Mouse (Mus musculus): ENCODE measurements around the gene Lrrc8d. TPM values are rescaled to one million over a fixed set of nuclear protein-coding genes. Genes with fewer than 3 reads are reported as not detected.

Lrrc8d gene
- polyA plus RNA-seq, 1 experiment from 2014 or later, result 19.4 TPM

GRCm38 (mm10) chr5:105754803-105755202, 55.0 kb downstream of the Lrrc8d start:
- 46% methylated on average over 8 of the region's 8 CpGs for WGBS
- no peak for ATAC-seq (ENCODE audit: insufficient number of reproducible peaks, insufficient read depth, low FRiP score, low TSS enrichment, low read depth)
- H3K27me3 ChIP-seq, result no peaks in the 10 kb centered on the region

GRCm38 (mm10) chr5:105755491-105755890, 55.7 kb downstream of the Lrrc8d start:
- Histone ChIP-seq H3K9ac (no peak overlapping the region), H3K27me3 (no peaks in the 10 kb centered on the region), H3K4me2 (no peak overlapping the region), H3K9me3 (no peaks in the 10 kb centered on the region), H3K4me1 (peaks cover 22% of the 10 kb centered on the region), H3K4me3 (no peak overlapping the region), H3K36me3 (no peaks in the 10 kb centered on the region), H3K27ac (no peak overlapping the region)
- ATAC-seq (ENCODE audit: insufficient number of reproducible peaks, insufficient read depth, low FRiP score, low TSS enrichment, low read depth), result no peak
- 65% methylated on average over 6 of the region's 6 CpGs for WGBS

More at GRCm38 (mm10) chr5:105754803-105755202, 55.0 kb downstream of the Lrrc8d start:
- Histone ChIP-seq H3K4me2 (no peak overlapping the region), H3K4me1 (peaks cover 22% of the 10 kb centered on the region), H3K9ac (no peak overlapping the region), H3K4me3 (no peak overlapping the region), H3K9me3 (no peaks in the 10 kb centered on the region), H3K27ac (peak overlapping the region; percentile 56; the same call in 1 of the 2 replicates), H3K36me3 (no peaks in the 10 kb centered on the region)

GRCm38 (mm10) chr5:105757978-105758377, 58.2 kb downstream of the Lrrc8d start:
- no peaks in the 10 kb centered on the region for H3K9me3 ChIP-seq
- H3K4me3 ChIP-seq, result no peak overlapping the region
- H3K27me3 ChIP-seq, result no peaks in the 10 kb centered on the region
- H3K27ac ChIP-seq, result no peak overlapping the region
- no peak overlapping the region for H3K9ac ChIP-seq
- WGBS, result 85% methylated on average over 17 of the region's 17 CpGs
- H3K4me2 ChIP-seq, result no peak overlapping the region
- no peaks in the 10 kb centered on the region for H3K36me3 ChIP-seq
- no peak for ATAC-seq (ENCODE audit: insufficient number of reproducible peaks, insufficient read depth, low FRiP score, low TSS enrichment, low read depth)
- H3K4me1 ChIP-seq, result peaks cover 40% of the 10 kb centered on the region

- Histone ChIP-seq H3K9me3 (no peaks in the 10 kb centered on the region), H3K4me2 (no peak overlapping the region), H3K4me1 (peaks cover 36% of the 10 kb centered on the region), H3K9ac (no peak overlapping the region), H3K27ac (no peak overlapping the region), H3K4me3 (no peak overlapping the region), H3K36me3 (no peaks in the 10 kb centered on the region), H3K27me3 (no peaks in the 10 kb centered on the region)
- WGBS, result 85% methylated on average over 9 of the region's 9 CpGs
- no peak for ATAC-seq (ENCODE audit: insufficient number of reproducible peaks, insufficient read depth, low FRiP score, low TSS enrichment, low read depth)
These were observed 59.1 kb downstream of the Lrrc8d start for GRCm38 (mm10) chr5:105758866-105759265.

GRCm38 (mm10) chr5:105761848-105762482, 62.2 kb downstream of the Lrrc8d start:
- peak overlapping the region; percentile 33 for H3K4me2 ChIP-seq
- WGBS, result 26% methylated on average over 11 of the region's 11 CpGs
- H3K27ac ChIP-seq, result peak overlapping the region; percentile 22; the same call in 1 of the 2 replicates
- no peak for ATAC-seq (ENCODE audit: insufficient number of reproducible peaks, insufficient read depth, low FRiP score, low TSS enrichment, low read depth)
- no peaks in the 10 kb centered on the region for H3K27me3 ChIP-seq
- H3K4me1 ChIP-seq, result peaks cover 25% of the 10 kb centered on the region
- no peak overlapping the region for H3K9ac ChIP-seq
- no peak overlapping the region for H3K4me3 ChIP-seq
- no peaks in the 10 kb centered on the region for H3K9me3 ChIP-seq
- H3K36me3 ChIP-seq, result 0 out of 2 replicates have a peak, but pooled peaks cover 4% of the 10 kb centered on the region

GRCm38 (mm10) chr5:105764369-105764768, 64.6 kb downstream of the Lrrc8d start:
- ATAC-seq (ENCODE audit: insufficient number of reproducible peaks, insufficient read depth, low FRiP score, low TSS enrichment, low read depth), result no peak
- WGBS, result 84% methylated on average over 10 of the region's 10 CpGs
- H3K36me3 ChIP-seq, result 0 out of 2 replicates have a peak, but pooled peaks cover 4% of the 10 kb centered on the region
- no peak overlapping the region for H3K4me2 ChIP-seq
- no peak overlapping the region for H3K9ac ChIP-seq
- no peak overlapping the region for H3K27ac ChIP-seq
- no peak overlapping the region for H3K4me3 ChIP-seq
- peaks cover 32% of the 10 kb centered on the region for H3K4me1 ChIP-seq
- no peaks in the 10 kb centered on the region for H3K9me3 ChIP-seq
- H3K27me3 ChIP-seq, result no peaks in the 10 kb centered on the region

- no peak overlapping the region for H3K27ac ChIP-seq
- WGBS, result 83% methylated on average over 5 of the region's 5 CpGs
- H3K9ac ChIP-seq, result no peak overlapping the region
- peaks cover 32% of the 10 kb centered on the region for H3K4me1 ChIP-seq
- H3K4me2 ChIP-seq, result no peak overlapping the region
- no peak overlapping the region for H3K4me3 ChIP-seq
- H3K27me3 ChIP-seq, result no peaks in the 10 kb centered on the region
- 0 out of 2 replicates have a peak, but pooled peaks cover 4% of the 10 kb centered on the region for H3K36me3 ChIP-seq
- no peaks in the 10 kb centered on the region for H3K9me3 ChIP-seq
- no peak for ATAC-seq (ENCODE audit: insufficient number of reproducible peaks, insufficient read depth, low FRiP score, low TSS enrichment, low read depth)
These were observed 65.6 kb downstream of the Lrrc8d start for GRCm38 (mm10) chr5:105765386-105765785.

- peaks cover 20% of the 10 kb centered on the region for H3K4me1 ChIP-seq
- H3K27me3 ChIP-seq, result no peaks in the 10 kb centered on the region
- H3K4me2 ChIP-seq, result no peak overlapping the region
- WGBS, result 47% methylated on average over 5 of the region's 5 CpGs
- ATAC-seq (ENCODE audit: insufficient number of reproducible peaks, insufficient read depth, low FRiP score, low TSS enrichment, low read depth), result no peak
- H3K9me3 ChIP-seq, result no peaks in the 10 kb centered on the region
- no peak overlapping the region for H3K9ac ChIP-seq
- H3K36me3 ChIP-seq, result no peaks in the 10 kb centered on the region
- H3K27ac ChIP-seq, result peak overlapping the region; percentile 40; the same call in 1 of the 2 replicates
- no peak overlapping the region for H3K4me3 ChIP-seq
These were observed 76.6 kb downstream of the Lrrc8d start for GRCm38 (mm10) chr5:105776368-105776767.

- Histone ChIP-seq H3K4me1 (peaks cover 20% of the 10 kb centered on the region), H3K9me3 (no peaks in the 10 kb centered on the region), H3K27ac (peak overlapping the region; percentile 0; the same call in 1 of the 2 replicates), H3K27me3 (no peaks in the 10 kb centered on the region), H3K36me3 (no peaks in the 10 kb centered on the region), H3K4me3 (no peak overlapping the region), H3K9ac (no peak overlapping the region), H3K4me2 (no peak overlapping the region)
- 34% methylated on average over 12 of the region's 12 CpGs for WGBS
- no peak for ATAC-seq (ENCODE audit: insufficient number of reproducible peaks, insufficient read depth, low FRiP score, low TSS enrichment, low read depth)
These were observed 77.3 kb downstream of the Lrrc8d start for GRCm38 (mm10) chr5:105776978-105777593.

- H3K27me3 ChIP-seq, result no peaks in the 10 kb centered on the region
- WGBS, result 40% methylated on average over 8 of the region's 8 CpGs
- peaks cover 20% of the 10 kb centered on the region for H3K4me1 ChIP-seq
- H3K27ac ChIP-seq, result no peak overlapping the region
- H3K4me2 ChIP-seq, result no peak overlapping the region
- no peak overlapping the region for H3K4me3 ChIP-seq
- H3K36me3 ChIP-seq, result no peaks in the 10 kb centered on the region
- no peak for ATAC-seq (ENCODE audit: insufficient number of reproducible peaks, insufficient read depth, low FRiP score, low TSS enrichment, low read depth)
- H3K9me3 ChIP-seq, result no peaks in the 10 kb centered on the region
- H3K9ac ChIP-seq, result no peak overlapping the region
These were observed 77.9 kb downstream of the Lrrc8d start for GRCm38 (mm10) chr5:105777645-105778044.

- H3K9ac ChIP-seq, result no peak overlapping the region
- no peak for ATAC-seq (ENCODE audit: insufficient number of reproducible peaks, insufficient read depth, low FRiP score, low TSS enrichment, low read depth)
- H3K36me3 ChIP-seq, result no peaks in the 10 kb centered on the region
- no peaks in the 10 kb centered on the region for H3K27me3 ChIP-seq
- H3K4me3 ChIP-seq, result no peak overlapping the region
- H3K27ac ChIP-seq, result no peak overlapping the region
- H3K9me3 ChIP-seq, result no peaks in the 10 kb centered on the region
- peaks cover 20% of the 10 kb centered on the region for H3K4me1 ChIP-seq
- H3K4me2 ChIP-seq, result no peak overlapping the region
- WGBS, result 80% methylated on average over 8 of the region's 8 CpGs
These were observed 78.4 kb downstream of the Lrrc8d start for GRCm38 (mm10) chr5:105778189-105778588.

- Histone ChIP-seq H3K4me1 (peaks cover 20% of the 10 kb centered on the region), H3K4me3 (no peak overlapping the region), H3K36me3 (no peaks in the 10 kb centered on the region), H3K9me3 (no peaks in the 10 kb centered on the region), H3K9ac (no peak overlapping the region), H3K27me3 (no peaks in the 10 kb centered on the region), H3K27ac (no peak overlapping the region), H3K4me2 (no peak overlapping the region)
- WGBS, result 34% methylated on average over 3 of the region's 3 CpGs
- ATAC-seq (ENCODE audit: insufficient number of reproducible peaks, insufficient read depth, low FRiP score, low TSS enrichment, low read depth), result no peak
These were observed 79.0 kb downstream of the Lrrc8d start for GRCm38 (mm10) chr5:105778723-105779122.

Measured in embryonic facial prominence, embryonic 13.5 days (tissue).